Mouse (Mus musculus): ENCODE data around the gene Gpr22. TPM values are rescaled to one million over a fixed set of nuclear protein-coding genes. Genes with fewer than 3 reads are reported as not detected.

The Gpr22 gene
- 20.9 and 25.8 TPM in 2 replicates for polyA plus RNA-seq (2021; fragmentation: Nextera tagmentation)
- long read RNA-seq, experiment 1, full-length matches to known transcripts, result 16 of 28 reads
- long read RNA-seq, experiment 1, partial matches to known transcripts, result 10 of 28 reads
- long read RNA-seq, experiment 1, other reads (novel, unspliced or antisense), result 2 of 28 reads
- long read RNA-seq, experiment 2, full-length matches to known transcripts, result 3 of 68 reads
- long read RNA-seq, experiment 2, partial matches to known transcripts, result 61 of 68 reads
- long read RNA-seq, experiment 2, other reads (novel, unspliced or antisense), result 4 of 68 reads

DNA sequence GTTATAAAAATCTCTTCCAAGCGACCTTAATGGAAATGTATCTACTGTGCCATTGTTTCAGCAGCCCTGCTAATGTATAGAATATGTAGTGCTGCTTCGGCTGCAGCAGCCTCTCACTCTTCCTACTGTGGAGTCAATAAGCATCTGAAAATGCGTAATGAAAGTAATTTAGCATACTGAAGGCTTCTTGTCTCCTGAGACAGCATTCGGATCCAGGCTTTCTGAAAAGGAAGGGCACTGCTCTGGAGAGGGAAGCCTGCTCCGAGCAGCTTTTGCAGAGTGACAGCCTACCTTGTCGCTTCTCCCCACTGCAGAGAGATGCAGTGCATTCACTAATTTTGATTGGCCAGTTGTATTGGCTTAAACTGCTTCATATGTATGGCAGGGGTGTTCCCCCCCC is at the start of gene Gpr22:
Gpr22 (minus strand) TSS at position 348 of the 400 bp plus-strand sequence.

Other genes with a start within 250 kb of the Gpr22 start
- gene Cbll1, start 214.3 kb downstream of the Gpr22 start, polyA plus RNA-seq (2021; fragmentation: Nextera tagmentation), result 9.0 and 14.8 TPM in 2 replicates
- 0.74 and 1.3 TPM in 2 replicates for gene Slc26a4, start 154.0 kb downstream of the Gpr22 start, polyA plus RNA-seq (2021; fragmentation: Nextera tagmentation)
- 75.3 and 93.5 TPM in 2 replicates for gene Bcap29, start 79.3 kb downstream of the Gpr22 start, polyA plus RNA-seq (2021; fragmentation: Nextera tagmentation)
- 3.6 and 6.7 TPM in 2 replicates for gene Dus4l, start 59.1 kb downstream of the Gpr22 start, polyA plus RNA-seq (2021; fragmentation: Nextera tagmentation)
- gene Cog5, start 59.1 kb downstream of the Gpr22 start, polyA plus RNA-seq (2021; fragmentation: Nextera tagmentation), result 9.5 and 13.8 TPM in 2 replicates
- gene Hbp1, start 236.6 kb upstream of the Gpr22 start, polyA plus RNA-seq (2021; fragmentation: Nextera tagmentation), result 12.7 and 15.6 TPM in 2 replicates